Mouse (Mus musculus) forebrain, embryonic 14.5 days (tissue): ENCODE results near the gene Ifng. TPM values are rescaled to one million over a fixed set of nuclear protein-coding genes. Genes with fewer than 3 reads are reported as not detected.
A peak's percentile ranks its signal among the peaks of the same experiment; 100 is the strongest.

Experiments
- ATAC-seq: fragments of 200-750 bp; cut with Nextera tagmentation; 2 replicates; pipeline ENCODE4 v1.8.0; 2017; ENCODE audit warnings: mild to moderate bottlenecking, moderate library complexity
- DNase-seq: peaks from one replicate; pipeline ENCODE4 v3.0.0-alpha.2; 2015; ENCODE audit warnings: low spot score
- H3K27ac ChIP-seq: fragments of 300-500 bp; sonication (generic); 2 replicates; pipeline ENCODE4 v1.5.1; 2014; ENCODE audit warnings: low read depth, mild to moderate bottlenecking, control low read depth, low read length, moderate library complexity
- H3K27me3 ChIP-seq: fragments of 300-500 bp; sonication (generic); replicated peaks from 2 replicates; pipeline ENCODE4 v1.6.1; 2014; ENCODE audit warnings: low read length, control low read depth, mixed read lengths; ENCODE audit not compliant: control insufficient read depth, insufficient read depth
- H3K36me3 ChIP-seq: fragments of 300-500 bp; sonication (generic); 2 replicates; pipeline ENCODE4 v1.6.1; 2014; ENCODE audit warnings: low read length, control low read depth; ENCODE audit not compliant: control insufficient read depth, insufficient read depth
- H3K4me1 ChIP-seq: fragments of 300-500 bp; sonication (generic); 2 replicates; pipeline ENCODE4 v1.6.1; 2014; ENCODE audit warnings: antibody characterized with exemption, low read length, control low read depth; ENCODE audit not compliant: control insufficient read depth, insufficient read depth
- H3K4me2 ChIP-seq: fragments of 300-500 bp; sonication (generic); 2 replicates; pipeline ENCODE4 v1.6.1; 2014; ENCODE audit warnings: mild to moderate bottlenecking, control low read depth, low read length
- H3K4me3 ChIP-seq: fragments of 300-500 bp; sonication (generic); 2 replicates; pipeline ENCODE4 v1.5.1; 2014; ENCODE audit warnings: low read depth, low read length, control low read depth
- H3K9ac ChIP-seq: fragments of 300-500 bp; sonication (generic); 2 replicates; pipeline ENCODE4 v1.6.1; 2014; ENCODE audit warnings: mild to moderate bottlenecking, low read length, control low read depth, moderate library complexity
- H3K9me3 ChIP-seq: fragments of 300-500 bp; sonication (generic); replicated peaks from 2 replicates; pipeline ENCODE4 v1.6.1; 2016; ENCODE audit warnings: low read length, control low read depth, mixed read lengths; ENCODE audit not compliant: control insufficient read depth
- WGBS: fragments of 180-500 bp; shearing (Covaris S2); extraction: QIAGEN DNeasy Blood & Tissue Kit; methylation state at CpG from one replicate; pipeline ENCODE4 v1.1.7; 2014; 5-methylcytosine and 5-hydroxymethylcytosine counted together
- polyA plus RNA-seq: library from polyadenylated mRNA; unstranded; fragments of >200 nt; fragmentation: Nextera tagmentation; extraction: Ambion mirVana; gene quantifications from 2 replicates; pipeline ENCODE4 v1.2.1, GENCODE M21; 2014

The Ifng gene
- polyA plus RNA-seq: not detected in 2 replicates

- H3K4me2 ChIP-seq: no peak within 1 kb of the TSS
- no peaks in the 10 kb centered on the region for H3K9me3 ChIP-seq
- no peaks in the 10 kb centered on the region for H3K36me3 ChIP-seq
- ATAC-seq: no peak
- H3K4me1 ChIP-seq: no peaks in the 10 kb centered on the region
- H3K27ac ChIP-seq: no peak within 1 kb of the TSS
- H3K27me3 ChIP-seq: no peaks in the 10 kb centered on the region
- no peak within 1 kb of the TSS for H3K4me3 ChIP-seq
- no peak for DNase-seq
- 93% methylated on average over 11 of the region's 11 CpGs for WGBS
- no peak within 1 kb of the TSS for H3K9ac ChIP-seq
Measured at GRCm38 (mm10) chr10:118440742-118441240, at the start of gene Ifng. TSS of gene Ifng (plus strand) at chr10:118441046.

- Histone ChIP-seq H3K9me3 (no peaks in the 10 kb centered on the region), H3K4me2 (no peak overlapping the region), H3K27me3 (no peaks in the 10 kb centered on the region), H3K4me3 (no peak overlapping the region), H3K27ac (no peak overlapping the region), H3K9ac (no peak overlapping the region), H3K4me1 (no peaks in the 10 kb centered on the region), H3K36me3 (no peaks in the 10 kb centered on the region)
- WGBS: 63% methylated on average over 16 of the region's 16 CpGs
- no peak for ATAC-seq
- no peak for DNase-seq
Measured at GRCm38 (mm10) chr10:118399917-118400316, 40.9 kb upstream of the Ifng start.

- WGBS: 80% methylated on average over 5 of the region's 5 CpGs
- H3K36me3 ChIP-seq: no peaks in the 10 kb centered on the region
Measured at GRCm38 (mm10) chr10:118406463-118407221, 34.2 kb upstream of the Ifng start.

GRCm38 (mm10) chr10:118411377-118411776, 29.5 kb upstream of the Ifng start:
- ATAC-seq: no peak

More at GRCm38 (mm10) chr10:118406463-118407221, 34.2 kb upstream of the Ifng start:
- Histone ChIP-seq H3K27ac (no peak overlapping the region), H3K4me1 (no peaks in the 10 kb centered on the region), H3K4me3 (no peak overlapping the region), H3K9me3 (no peaks in the 10 kb centered on the region), H3K4me2 (no peak overlapping the region), H3K27me3 (no peaks in the 10 kb centered on the region), H3K9ac (no peak overlapping the region)
- ATAC-seq: no peak
- no peak for DNase-seq

GRCm38 (mm10) chr10:118412774-118413173, 28.1 kb upstream of the Ifng start:
- Histone ChIP-seq H3K9ac (no peak overlapping the region), H3K9me3 (no peaks in the 10 kb centered on the region), H3K27ac (no peak overlapping the region), H3K36me3 (no peaks in the 10 kb centered on the region), H3K27me3 (no peaks in the 10 kb centered on the region), H3K4me2 (no peak overlapping the region), H3K4me3 (no peak overlapping the region), H3K4me1 (no peaks in the 10 kb centered on the region)
- no peak for DNase-seq
- WGBS: 89% methylated on average over 5 of the region's 5 CpGs
- no peak for ATAC-seq

More at GRCm38 (mm10) chr10:118411377-118411776, 29.5 kb upstream of the Ifng start:
- Histone ChIP-seq H3K9ac (no peak overlapping the region), H3K4me1 (no peaks in the 10 kb centered on the region), H3K27ac (no peak overlapping the region), H3K4me2 (no peak overlapping the region), H3K36me3 (no peaks in the 10 kb centered on the region), H3K9me3 (no peaks in the 10 kb centered on the region), H3K27me3 (no peaks in the 10 kb centered on the region), H3K4me3 (no peak overlapping the region)
- no peak for DNase-seq

- no peaks in the 10 kb centered on the region for H3K36me3 ChIP-seq
- no peak overlapping the region for H3K4me3 ChIP-seq
- H3K9me3 ChIP-seq: no peaks in the 10 kb centered on the region
- H3K27ac ChIP-seq: no peak overlapping the region
- H3K4me2 ChIP-seq: no peak overlapping the region
- DNase-seq: no peak
- 87% methylated on average over 7 of the region's 7 CpGs for WGBS
- no peak overlapping the region for H3K9ac ChIP-seq
- ATAC-seq: no peak
- H3K4me1 ChIP-seq: no peaks in the 10 kb centered on the region
- H3K27me3 ChIP-seq: no peaks in the 10 kb centered on the region
Measured at GRCm38 (mm10) chr10:118419000-118419425, 21.8 kb upstream of the Ifng start.

GRCm38 (mm10) chr10:118420896-118421295, 19.9 kb upstream of the Ifng start:
- H3K4me1 ChIP-seq: no peaks in the 10 kb centered on the region
- H3K27me3 ChIP-seq: no peaks in the 10 kb centered on the region
- ATAC-seq: no peak

GRCm38 (mm10) chr10:118435501-118435900, 5.3 kb upstream of the Ifng start:
- no peak for DNase-seq
- Histone ChIP-seq H3K36me3 (no peaks in the 10 kb centered on the region), H3K27me3 (no peaks in the 10 kb centered on the region), H3K9ac (no peak overlapping the region), H3K4me2 (no peak overlapping the region), H3K9me3 (no peaks in the 10 kb centered on the region), H3K4me3 (no peak overlapping the region), H3K4me1 (no peaks in the 10 kb centered on the region), H3K27ac (no peak overlapping the region)
- 96% methylated on average over 6 of the region's 6 CpGs for WGBS
- no peak for ATAC-seq

More at GRCm38 (mm10) chr10:118420896-118421295, 19.9 kb upstream of the Ifng start:
- H3K9me3 ChIP-seq: no peaks in the 10 kb centered on the region
- no peaks in the 10 kb centered on the region for H3K36me3 ChIP-seq
- no peak overlapping the region for H3K4me2 ChIP-seq
- no peak for DNase-seq
- H3K27ac ChIP-seq: no peak overlapping the region
- H3K9ac ChIP-seq: no peak overlapping the region
- no peak overlapping the region for H3K4me3 ChIP-seq

- Histone ChIP-seq H3K27me3 (no peaks in the 10 kb centered on the region), H3K4me2 (no peak overlapping the region), H3K4me1 (no peaks in the 10 kb centered on the region), H3K9me3 (no peaks in the 10 kb centered on the region), H3K27ac (no peak overlapping the region), H3K4me3 (no peak overlapping the region), H3K36me3 (no peaks in the 10 kb centered on the region), H3K9ac (no peak overlapping the region)
- ATAC-seq (no peak), DNase-seq (peak; percentile 29)
- 83% methylated on average over 3 of the region's 3 CpGs for WGBS
Measured at GRCm38 (mm10) chr10:118441898-118442297, 1.1 kb downstream of the Ifng start.
